Mouse (Mus musculus) liver, embryonic 14.5 days (tissue): ENCODE data around the gene Syt5. TPM values are rescaled to one million over a fixed set of nuclear protein-coding genes. Genes with fewer than 3 reads are reported as not detected.

Experiments used
- ATAC-seq: fragments of 200-750 bp; cut with Nextera tagmentation; 2 replicates; pipeline ENCODE4 v1.8.0; 2017; ENCODE audit warnings: moderate number of reproducible peaks, mild to moderate bottlenecking, moderate library complexity; ENCODE audit not compliant: insufficient read depth
- DNase-seq, 3 experiments: peaks; one replicate each; pipeline ENCODE4 v3.0.0-alpha.2; 2012 to 2013; ENCODE audit warnings: low read depth in 3 of 3, low spot score in 3 of 3
- H3K27ac ChIP-seq: fragments of 300-500 bp; sonication (generic); 2 replicates; pipeline ENCODE4 v1.5.1; 2014; ENCODE audit warnings: moderate library complexity, mild to moderate bottlenecking, control low read depth, inconsistent platforms
- H3K27me3 ChIP-seq: fragments of 300-500 bp; sonication (generic); 2 replicates; pipeline ENCODE4 v1.6.1; 2014; ENCODE audit warnings: mild to moderate bottlenecking, low read length, moderate library complexity; ENCODE audit not compliant: control insufficient read depth, insufficient read depth
- H3K36me3 ChIP-seq: fragments of 300-500 bp; sonication (generic); replicated peaks from 2 replicates; pipeline ENCODE4 v1.6.1; 2014; ENCODE audit warnings: low read depth; ENCODE audit not compliant: control insufficient read depth, insufficient read depth
- H3K4me1 ChIP-seq, 2 experiments: fragments of 200-500 bp in 1 of 2; fragments of 300-500 bp in 1 of 2; sonication (generic) in 1 of 2; replicated peaks; 2 replicates each; pipeline ENCODE4 v1.6.1; 2012 to 2014; ENCODE audit warnings: antibody characterized with exemption in 1 of 2, inconsistent platforms in 1 of 2, low read length in 1 of 2; ENCODE audit not compliant: control insufficient read depth in 2 of 2, insufficient read depth in 2 of 2
- H3K4me2 ChIP-seq: fragments of 300-500 bp; sonication (generic); 2 replicates; pipeline ENCODE4 v1.6.1; 2014; ENCODE audit warnings: low read depth, mild to moderate bottlenecking, control low read depth, moderate library complexity
- H3K4me3 ChIP-seq, 2 experiments: fragments of 200-500 bp in 1 of 2; fragments of 300-500 bp in 1 of 2; sonication (generic) in 1 of 2; 2 replicates each; pipeline ENCODE4 v1.5.1; 2012 to 2014; ENCODE audit warnings: low read depth in 2 of 2, low read length in 2 of 2, mild to moderate bottlenecking in 2 of 2, control low read depth in 1 of 2, inconsistent platforms in 1 of 2, moderate library complexity in 1 of 2; ENCODE audit not compliant: insufficient read depth in 1 of 2
- H3K9ac ChIP-seq: fragments of 300-500 bp; sonication (generic); replicated peaks from 2 replicates; pipeline ENCODE4 v1.6.1; 2014; ENCODE audit warnings: mild to moderate bottlenecking, control low read depth, moderate library complexity
- H3K9me3 ChIP-seq: fragments of 300-500 bp; sonication (generic); 2 replicates; pipeline ENCODE4 v1.6.1; 2016; ENCODE audit warnings: low read length, mixed read lengths; ENCODE audit not compliant: control insufficient read depth
- CTCF ChIP-seq: IDR thresholded peaks from 2 replicates; pipeline ENCODE4 v1.5.1; 2016; ENCODE audit warnings: antibody characterized with exemption, low read depth, control low read depth
- EP300 ChIP-seq: IDR thresholded peaks from 2 replicates; pipeline ENCODE4 v1.6.1; 2016; ENCODE audit warnings: antibody characterized with exemption, low read depth
- WGBS: fragments of 180-500 bp; shearing (Covaris S2); extraction: QIAGEN DNeasy Blood & Tissue Kit; methylation state at CpG from one replicate; pipeline ENCODE4 v1.1.7; 2014; ENCODE audit not compliant: insufficient replicate concordance; 5-methylcytosine and 5-hydroxymethylcytosine counted together
- polyA plus RNA-seq, 2 experiments: library from polyadenylated mRNA; depleted of rRNA in 1 of 2; stranded (reverse) in 1 of 2; unstranded in 1 of 2; fragments of >200 nt; fragmentation: Nextera tagmentation in 1 of 2; extraction: Ambion mirVana in 1 of 2; gene quantifications; 2 replicates each; pipeline versions ENCODE4 v1.2.1 to v1.2.3; 2012 to 2014

Syt5 gene
- polyA plus RNA-seq, 2 experiments: 0.22 to 0.81 TPM

GRCm38 (mm10) chr7:4503100-4503499 is 44.2 kb downstream of the Syt5 start:
- WGBS: 67% methylated on average over 4 of the region's 4 CpGs
- DNase-seq: no peak
- no peak for ATAC-seq
- Histone ChIP-seq H3K4me3 (no peak overlapping the region), H3K27me3 (no peaks in the 10 kb centered on the region), H3K4me2 (peak overlapping the region; percentile 88), H3K36me3 (no peaks in the 10 kb centered on the region; the same call in 1 of the 2 replicates), H3K9ac (no peak overlapping the region), H3K27ac (peak overlapping the region; percentile 86), H3K4me1 (peaks cover 23 to 40% of the 10 kb centered on the region in 2 experiments), H3K9me3 (no peaks in the 10 kb centered on the region)
- TF ChIP-seq EP300 (no peak), CTCF (no peak)

- TF ChIP-seq CTCF: no peak
- TF ChIP-seq EP300: no peak
- Histone ChIP-seq H3K4me1 (peaks cover 23 to 40% of the 10 kb centered on the region in 2 experiments), H3K27ac (peak overlapping the region; percentile 86), H3K36me3 (no peaks in the 10 kb centered on the region; the same call in 1 of the 2 replicates), H3K9me3 (no peaks in the 10 kb centered on the region), H3K4me2 (peak overlapping the region; percentile 88), H3K9ac (peak overlapping the region; percentile 93), H3K27me3 (no peaks in the 10 kb centered on the region), H3K4me3 (peak overlapping the region; percentile 86 to 90)
- 5% methylated on average over 14 of the region's 14 CpGs for WGBS
- DNase-seq: peak; percentile 57 to 79 (median 70)
- 0 out of 2 replicates have a peak, but pooled peaks have one; percentile 6 for ATAC-seq
Observed at GRCm38 (mm10) chr7:4502421-4503090, 44.8 kb downstream of the Syt5 start.

- no peaks in the 10 kb centered on the region for H3K9me3 ChIP-seq
- ATAC-seq (peak; percentile 93), DNase-seq (peak; percentile 82 to 85 (median 83))
- peak within 1 kb of the TSS; percentile 86 for H3K27ac ChIP-seq
- H3K27me3 ChIP-seq: no peaks in the 10 kb centered on the region
- peak within 1 kb of the TSS; percentile 88 for H3K4me2 ChIP-seq
- peaks cover 23 to 36% of the 10 kb centered on the region in 2 experiments for H3K4me1 ChIP-seq
- TF ChIP-seq EP300 (no peak), CTCF (no peak)
- peaks cover 4% of the 10 kb centered on the region for H3K36me3 ChIP-seq
- under 1% methylated on average over 61 of the region's 62 CpGs for WGBS
- peak within 1 kb of the TSS; percentile 93 for H3K9ac ChIP-seq
- peak within 1 kb of the TSS; percentile 86 to 90 for H3K4me3 ChIP-seq
Observed at GRCm38 (mm10) chr7:4501558-4502397, 45.6 kb downstream of the Syt5 start, which contains the start of gene Ppp1r12c. TSS of gene Ppp1r12c (minus strand) at chr7:4501680.

- H3K27me3 ChIP-seq: no peaks in the 10 kb centered on the region
- H3K36me3 ChIP-seq: peaks cover 8% of the 10 kb centered on the region
- no peaks in the 10 kb centered on the region for H3K9me3 ChIP-seq
- no peak for TF ChIP-seq EP300
- TF ChIP-seq CTCF: no peak
- peaks cover 23 to 36% of the 10 kb centered on the region in 2 experiments for H3K4me1 ChIP-seq
- H3K27ac ChIP-seq: peak overlapping the region; percentile 86
- ATAC-seq: peak; percentile 63
- no peak for DNase-seq
- WGBS: under 1% methylated on average over 45 of the region's 52 CpGs
- H3K4me3 ChIP-seq: peak overlapping the region; percentile 80 to 86
- peak overlapping the region; percentile 93 for H3K9ac ChIP-seq
- peak overlapping the region; percentile 88 for H3K4me2 ChIP-seq
Observed at GRCm38 (mm10) chr7:4500892-4501471, 46.4 kb downstream of the Syt5 start.
